Mouse (Mus musculus): ENCODE results near the gene Phactr2.

DNA sequence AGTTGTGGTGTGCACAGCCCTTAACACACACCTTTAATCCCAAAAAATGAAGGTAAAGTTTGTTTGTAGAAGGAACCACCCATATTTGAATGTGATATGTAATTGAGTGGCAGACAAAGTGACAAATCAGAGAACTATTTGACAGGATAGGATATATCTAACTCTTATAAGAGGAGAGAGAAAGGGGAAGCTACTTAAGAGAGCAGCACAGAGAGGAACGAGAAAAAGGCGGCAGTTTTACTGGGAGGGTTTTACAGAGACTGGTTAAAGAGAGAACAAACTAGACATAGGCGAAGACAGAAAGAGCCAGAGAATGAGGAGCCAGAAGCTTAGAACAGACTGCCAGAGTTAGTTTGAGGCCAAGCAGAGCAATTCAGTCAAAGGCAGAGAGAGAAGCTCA is 273.4 kb downstream of the Phactr2 start:
- TF ChIP-seq GATA1 (IDR thresholded peaks at IDR 0.05; ENCODE audit: borderline replicate concordance, low read length) (no peak), FLI1 (IDR thresholded peaks at IDR 0.05; ENCODE audit: low read length) (no peak)

All from megakaryocyte, embryonic 14.5 days (primary cell).